Mouse (Mus musculus) intestine, embryonic 15.5 days (tissue): ENCODE data around the gene Rsrc1. TPM values are rescaled to one million over a fixed set of nuclear protein-coding genes. Genes with fewer than 3 reads are reported as not detected.

ENCODE experiments used
- ATAC-seq: fragments of 200-750 bp; cut with Nextera tagmentation; 2 replicates; pipeline ENCODE4 v1.8.0; 2017; ENCODE audit warnings: moderate TSS enrichment, moderate library complexity
- H3K27ac ChIP-seq: fragments of 300-500 bp; sonication (generic); 2 replicates; pipeline ENCODE4 v1.5.1; 2015; ENCODE audit warnings: mild to moderate bottlenecking, inconsistent platforms
- H3K27me3 ChIP-seq: fragments of 300-500 bp; sonication (generic); replicated peaks from 2 replicates; pipeline ENCODE4 v1.6.1; 2015; ENCODE audit warnings: inconsistent platforms
- H3K36me3 ChIP-seq: fragments of 300-500 bp; sonication (generic); 2 replicates; pipeline ENCODE4 v1.6.1; 2015; ENCODE audit warnings: inconsistent platforms
- H3K4me1 ChIP-seq: fragments of 300-500 bp; sonication (generic); replicated peaks from 2 replicates; pipeline ENCODE4 v1.6.1; 2015; ENCODE audit warnings: inconsistent platforms
- H3K4me2 ChIP-seq: fragments of 300-500 bp; sonication (generic); replicated peaks from 2 replicates; pipeline ENCODE4 v1.6.1; 2015; ENCODE audit warnings: mild to moderate bottlenecking, inconsistent platforms
- H3K4me3 ChIP-seq: fragments of 300-500 bp; sonication (generic); replicated peaks from 2 replicates; pipeline ENCODE4 v1.5.1; 2015; ENCODE audit warnings: inconsistent platforms
- H3K9ac ChIP-seq: fragments of 300-500 bp; sonication (generic); 2 replicates; pipeline ENCODE4 v1.6.1; 2015; ENCODE audit warnings: inconsistent platforms
- H3K9me3 ChIP-seq: fragments of 300-500 bp; sonication (generic); 2 replicates; pipeline ENCODE4 v1.6.1; 2016; ENCODE audit warnings: inconsistent platforms
- WGBS: fragments of 180-500 bp; shearing (Covaris S2); methylation state at CpG from one replicate; pipeline ENCODE4 v1.1.7; 2015; 5-methylcytosine and 5-hydroxymethylcytosine counted together
- polyA plus RNA-seq: library from polyadenylated mRNA; unstranded; fragments of >200 nt; fragmentation: Nextera tagmentation; extraction: Ambion mirVana; gene quantifications from 2 replicates; pipeline ENCODE4 v1.2.1, GENCODE M21; 2015

The Rsrc1 gene
- polyA plus RNA-seq, 1 experiment from 2014 or later = 23.6 TPM

DNA sequence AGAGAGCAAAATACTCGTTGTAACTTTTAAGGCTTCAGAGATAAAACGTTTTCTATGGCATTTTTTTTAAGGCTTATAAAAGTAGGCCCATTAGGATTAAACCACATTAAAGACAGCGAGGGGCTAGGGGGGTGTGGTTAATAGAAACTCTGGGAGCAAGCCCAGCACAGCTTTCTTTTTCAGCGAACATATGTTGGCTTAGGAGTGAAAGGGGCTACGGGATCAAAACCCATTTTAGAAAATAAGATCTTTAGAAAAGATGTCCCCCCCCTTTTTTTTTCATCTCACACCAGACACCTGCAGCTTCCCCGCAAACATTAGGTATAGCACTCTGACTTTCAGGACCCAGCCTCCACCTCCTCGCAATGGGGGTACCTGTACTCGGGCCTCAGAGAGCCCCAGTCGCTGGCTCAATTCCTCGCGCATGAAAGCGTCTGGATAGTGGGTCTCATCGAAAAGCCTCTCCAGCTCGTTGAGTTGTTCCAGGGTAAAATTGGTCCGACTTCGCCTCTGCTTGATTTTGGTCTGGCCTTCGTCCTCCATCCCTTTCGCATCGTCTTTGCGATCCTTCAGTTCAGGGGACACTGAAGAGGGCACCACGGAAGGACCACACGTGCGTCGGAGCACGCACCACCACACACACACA lies 3.3 kb upstream of the Rsrc1 start:
- Histone ChIP-seq H3K4me3 (no peak overlapping the region), H3K4me2 (no peak overlapping the region), H3K27ac (no peak overlapping the region), H3K9me3 (no peaks in the 10 kb centered on the region), H3K36me3 (no peaks in the 10 kb centered on the region), H3K4me1 (peaks cover 32% of the 10 kb centered on the region), H3K27me3 (peaks cover 76% of the 10 kb centered on the region), H3K9ac (no peak overlapping the region)
- no peak for ATAC-seq
- 2% methylated on average over 25 of the region's 25 CpGs for WGBS

DNA sequence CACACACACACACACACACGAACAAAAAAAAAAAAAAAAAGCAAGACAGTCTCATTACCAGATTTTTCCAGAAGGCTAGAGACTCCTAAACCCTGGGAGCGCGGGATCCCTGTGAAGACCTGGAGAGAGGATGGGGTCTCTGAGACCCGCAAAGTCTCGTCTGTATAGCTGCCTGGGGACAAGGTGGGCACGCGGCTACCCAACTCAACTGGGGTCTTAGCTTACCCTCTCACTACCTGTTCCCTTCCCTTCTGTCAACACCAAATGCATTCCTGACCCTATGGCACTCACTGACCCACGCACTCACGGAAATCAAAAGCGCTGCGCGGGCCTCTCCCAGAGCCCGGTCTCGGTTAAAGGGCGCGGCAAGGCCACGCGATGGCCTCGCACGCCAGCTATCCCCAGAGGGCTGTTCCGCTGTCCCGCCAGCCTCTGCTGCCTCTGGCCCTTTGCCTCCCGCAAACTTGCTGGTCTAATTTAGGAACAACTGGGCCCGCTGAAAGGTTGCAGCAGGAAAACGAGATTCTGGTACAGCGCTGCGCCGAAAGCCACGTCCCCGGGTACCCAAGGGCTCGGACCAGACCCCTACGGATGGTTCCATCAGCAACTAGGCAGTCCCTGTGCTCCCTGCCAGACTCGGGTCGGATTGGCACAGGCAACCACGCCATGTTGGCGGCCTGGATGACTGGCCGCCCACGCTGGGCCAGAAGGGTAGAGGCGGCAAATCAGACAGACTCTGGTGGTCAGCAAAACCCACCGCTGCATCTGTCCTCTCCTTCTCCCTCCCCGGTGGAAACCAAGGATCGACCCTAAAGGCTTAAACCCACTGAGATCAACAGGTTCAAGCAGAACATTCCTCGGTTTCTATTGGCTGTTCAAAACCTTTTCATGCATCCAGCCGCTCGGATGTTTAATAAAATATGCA lies 2.5 kb upstream of the Rsrc1 start:
- Histone ChIP-seq H3K27me3 (peaks cover 70% of the 10 kb centered on the region), H3K4me1 (peaks cover 25% of the 10 kb centered on the region), H3K4me2 (no peak overlapping the region), H3K9me3 (no peaks in the 10 kb centered on the region), H3K9ac (no peak overlapping the region), H3K36me3 (no peaks in the 10 kb centered on the region), H3K27ac (no peak overlapping the region), H3K4me3 (no peak overlapping the region)
- WGBS = 1% methylated on average over 45 of the region's 45 CpGs
- ATAC-seq = no peak

GRCm38 (mm10) chr3:66979491-66979890 lies 1.7 kb upstream of the Rsrc1 start:
- Histone ChIP-seq H3K9ac (no peak overlapping the region), H3K4me3 (no peak overlapping the region), H3K4me2 (no peak overlapping the region), H3K27me3 (peaks cover 66% of the 10 kb centered on the region), H3K27ac (no peak overlapping the region), H3K36me3 (no peaks in the 10 kb centered on the region), H3K4me1 (peaks cover 24% of the 10 kb centered on the region), H3K9me3 (no peaks in the 10 kb centered on the region)
- no peak for ATAC-seq
- WGBS = 4% methylated on average over 9 of the region's 9 CpGs

DNA sequence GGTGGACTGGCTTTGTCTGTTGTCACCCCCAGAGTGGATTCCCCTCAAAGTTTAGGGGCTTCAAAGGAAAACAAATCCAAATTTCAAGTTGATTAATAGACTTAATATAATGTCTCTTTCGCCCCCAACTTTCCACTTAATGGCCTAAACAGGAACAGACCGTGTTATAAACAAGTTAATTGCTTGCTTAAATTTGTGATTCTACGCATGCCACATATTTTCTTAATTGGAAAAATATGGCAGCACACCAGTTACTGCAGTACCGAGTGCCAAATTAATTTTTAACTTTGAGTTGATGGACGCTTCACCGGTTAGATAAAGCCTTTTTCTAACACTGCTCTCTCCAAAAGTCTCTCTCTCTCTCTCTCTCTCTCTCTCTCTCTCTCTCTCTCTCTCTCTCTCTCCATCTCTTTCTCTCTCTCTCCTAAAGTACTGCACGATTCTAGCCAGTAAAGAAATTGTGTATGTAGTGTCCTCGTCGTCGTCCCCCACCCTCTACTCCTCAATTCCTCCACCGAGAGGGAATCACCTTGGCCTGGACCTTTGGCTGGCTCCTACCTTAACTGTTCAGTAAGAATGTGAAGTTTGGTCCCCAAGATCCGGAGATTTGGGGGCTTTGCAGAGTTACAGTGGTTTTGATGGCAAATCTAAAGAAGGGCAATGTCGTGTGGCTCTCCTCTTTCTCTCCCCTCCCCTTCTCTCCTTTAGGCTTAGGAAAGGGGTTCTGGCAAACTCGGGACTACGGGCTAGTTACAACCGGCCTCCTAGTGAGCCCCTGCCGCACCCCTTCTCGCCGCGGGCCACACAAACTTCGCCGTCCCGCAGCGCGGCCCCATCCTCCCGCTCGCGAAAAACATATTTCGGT lies 847 bp upstream of the Rsrc1 start:
- ATAC-seq = no peak
- peak overlapping the region; percentile 92 for H3K4me2 ChIP-seq
- no peaks in the 10 kb centered on the region for H3K36me3 ChIP-seq
- H3K27me3 ChIP-seq = peaks cover 60% of the 10 kb centered on the region
- WGBS = 1% methylated on average over 29 of the region's 29 CpGs
- no peaks in the 10 kb centered on the region for H3K9me3 ChIP-seq
- H3K4me3 ChIP-seq = peak overlapping the region; percentile 47
- H3K27ac ChIP-seq = no peak overlapping the region
- no peak overlapping the region for H3K9ac ChIP-seq
- H3K4me1 ChIP-seq = peaks cover 24% of the 10 kb centered on the region

DNA sequence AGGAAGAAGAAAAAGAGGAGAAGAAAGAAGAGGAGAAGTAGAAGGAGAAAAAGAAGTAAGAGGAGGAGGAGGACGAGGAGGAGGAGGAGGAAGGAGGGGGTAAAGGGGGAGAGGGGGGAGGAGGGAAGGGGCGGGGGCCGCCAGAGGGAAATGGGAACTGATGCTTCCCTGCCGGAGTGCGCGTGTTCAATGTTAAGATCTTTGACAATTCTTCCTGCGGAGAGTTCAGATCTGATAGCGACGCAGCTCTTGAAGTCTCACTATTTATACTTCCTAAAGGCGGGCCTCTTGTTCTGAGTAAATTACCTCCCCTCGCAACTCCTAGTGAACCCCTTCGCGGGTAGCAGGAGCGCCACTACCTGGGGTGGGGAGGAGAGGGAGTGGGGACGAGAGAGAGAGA lies 516 bp downstream of the Rsrc1 start, which contains the start of gene Shox2:
Gene Shox2 (minus strand): TSS at position 66 of the 400 bp plus-strand sequence.
- H3K4me3 ChIP-seq = peak within 1 kb of the TSS; percentile 47
- H3K27ac ChIP-seq = no peak within 1 kb of the TSS
- peaks cover 55% of the 10 kb centered on the region for H3K27me3 ChIP-seq
- H3K36me3 ChIP-seq = no peaks in the 10 kb centered on the region
- no peaks in the 10 kb centered on the region for H3K9me3 ChIP-seq
- H3K4me2 ChIP-seq = peak within 1 kb of the TSS; percentile 92
- under 1% methylated on average over 15 of the region's 15 CpGs for WGBS
- H3K9ac ChIP-seq = peak within 1 kb of the TSS; percentile 13; the same call in 1 of the 2 replicates
- ATAC-seq = no peak
- peaks cover 24% of the 10 kb centered on the region for H3K4me1 ChIP-seq

GRCm38 (mm10) chr3:66982181-66982911 lies 1.2 kb downstream of the Rsrc1 start:
- no peak for ATAC-seq
- H3K36me3 ChIP-seq = no peaks in the 10 kb centered on the region
- H3K4me3 ChIP-seq = 0 out of 2 replicates have a peak overlapping the region, but pooled peaks have one; percentile 9
- H3K4me2 ChIP-seq = peak overlapping the region; percentile 35; the same call in 1 of the 2 replicates
- H3K9ac ChIP-seq = no peak overlapping the region
- peaks cover 49% of the 10 kb centered on the region for H3K27me3 ChIP-seq
- no peak overlapping the region for H3K27ac ChIP-seq
- under 1% methylated on average over 29 of the region's 29 CpGs for WGBS
- no peaks in the 10 kb centered on the region for H3K9me3 ChIP-seq
- peaks cover 24% of the 10 kb centered on the region for H3K4me1 ChIP-seq

- no peak for ATAC-seq
- peaks cover 38% of the 10 kb centered on the region for H3K27me3 ChIP-seq
- 19% methylated on average over 3 of the region's 3 CpGs for WGBS
- H3K36me3 ChIP-seq = no peaks in the 10 kb centered on the region
- no peak overlapping the region for H3K9ac ChIP-seq
- H3K4me3 ChIP-seq = no peak overlapping the region
- no peak overlapping the region for H3K4me2 ChIP-seq
- no peak overlapping the region for H3K27ac ChIP-seq
- H3K4me1 ChIP-seq = peaks cover 23% of the 10 kb centered on the region
- no peaks in the 10 kb centered on the region for H3K9me3 ChIP-seq
These were observed 2.3 kb downstream of the Rsrc1 start for GRCm38 (mm10) chr3:66983481-66983880.

DNA sequence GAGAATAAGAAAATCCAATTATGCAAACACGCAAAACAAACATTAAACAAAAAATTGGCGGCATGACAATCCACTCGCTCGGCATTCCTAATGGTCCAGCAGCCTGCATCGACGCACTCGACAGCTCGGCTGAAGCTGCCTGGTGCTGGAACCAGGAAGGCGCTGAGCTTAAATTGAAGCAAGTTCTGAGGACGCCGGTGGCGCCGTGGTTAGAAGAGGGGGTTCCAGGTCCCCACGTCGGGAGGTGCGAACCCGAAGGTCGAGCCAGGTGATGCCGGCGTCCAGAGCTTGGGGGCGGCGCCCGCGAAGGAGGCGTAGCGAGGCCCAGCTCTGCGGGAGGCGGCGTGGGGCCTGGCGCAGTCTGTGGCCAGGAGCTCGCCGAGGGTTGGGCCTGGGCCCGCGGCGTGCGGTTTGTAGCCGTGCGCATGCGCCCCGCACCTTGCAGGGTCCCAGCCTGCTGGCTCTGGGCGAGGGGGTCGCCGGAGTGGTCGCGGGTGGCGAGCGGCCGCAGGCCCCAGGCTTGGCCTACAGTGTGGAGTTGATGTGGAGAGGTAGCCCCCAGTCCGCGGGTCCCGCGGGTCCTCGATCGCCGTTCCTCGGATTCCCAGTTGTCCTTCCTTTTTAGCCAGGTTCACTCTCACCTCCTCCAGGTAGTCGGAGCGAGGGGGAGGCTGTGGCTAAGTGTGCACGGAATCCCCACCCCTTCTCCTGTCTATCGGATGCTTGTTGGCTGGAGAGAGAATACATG lies 4.5 kb downstream of the Rsrc1 start:
- peak; percentile 95 for ATAC-seq
- Histone ChIP-seq H3K9ac (peak overlapping the region; percentile 87), H3K27ac (peak overlapping the region; percentile 66), H3K4me2 (peak overlapping the region; percentile 62), H3K36me3 (no peaks in the 10 kb centered on the region), H3K27me3 (peaks cover 19% of the 10 kb centered on the region), H3K4me1 (peaks cover 15% of the 10 kb centered on the region), H3K4me3 (peak overlapping the region; percentile 85), H3K9me3 (no peaks in the 10 kb centered on the region)
- WGBS = under 1% methylated on average over 60 of the region's 60 CpGs

DNA sequence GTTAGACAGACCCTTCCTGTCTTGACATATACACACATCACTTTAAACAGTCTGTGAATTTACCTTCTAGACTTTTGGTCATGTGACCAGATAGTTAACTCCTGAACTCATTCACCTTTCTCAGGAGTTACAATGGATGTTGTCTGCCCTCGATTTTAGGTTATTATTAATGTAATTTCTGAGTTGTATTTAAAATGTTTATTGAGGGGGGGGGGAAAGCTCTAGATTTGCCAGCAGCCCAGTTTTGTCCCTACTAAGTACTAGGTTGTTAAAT lies 5.0 kb downstream of the Rsrc1 start:
- peak overlapping the region; percentile 62 for H3K4me2 ChIP-seq
- peaks cover 10% of the 10 kb centered on the region for H3K4me1 ChIP-seq
- no peaks in the 10 kb centered on the region for H3K36me3 ChIP-seq
- no peak overlapping the region for H3K27ac ChIP-seq
- no peak; the same call in 1 of the 2 replicates for ATAC-seq
- H3K9ac ChIP-seq = peak overlapping the region; percentile 87
- peak overlapping the region; percentile 85 for H3K4me3 ChIP-seq
- WGBS = 4% methylated on average over 1 of the region's 1 CpGs
- H3K9me3 ChIP-seq = no peaks in the 10 kb centered on the region
- H3K27me3 ChIP-seq = peaks cover 14% of the 10 kb centered on the region

DNA sequence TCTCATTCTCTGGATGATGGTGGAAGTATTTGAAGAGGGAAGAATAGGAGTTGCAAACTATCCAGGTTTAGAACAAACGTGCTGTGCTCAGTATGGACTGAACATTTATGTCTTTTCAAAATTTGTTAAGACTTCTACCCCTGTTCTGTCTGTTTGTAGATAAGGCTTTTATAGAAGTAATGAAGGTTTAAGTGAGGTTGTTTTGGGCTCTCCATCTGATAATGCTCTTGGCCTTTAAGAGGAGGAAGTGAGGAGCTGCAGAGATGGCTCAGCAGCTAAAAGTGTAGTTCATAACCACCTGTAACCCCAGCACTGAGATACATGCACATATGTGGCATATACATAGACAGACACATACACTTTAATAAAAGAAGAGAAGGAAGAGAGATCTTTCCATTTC lies 15.6 kb downstream of the Rsrc1 start:
- no peak overlapping the region for H3K9ac ChIP-seq
- 85% methylated on average over 1 of the region's 1 CpGs for WGBS
- ATAC-seq = no peak
- H3K4me1 ChIP-seq = no peaks in the 10 kb centered on the region
- no peaks in the 10 kb centered on the region for H3K27me3 ChIP-seq
- H3K4me2 ChIP-seq = no peak overlapping the region
- 0 out of 2 replicates have a peak, but pooled peaks cover 4% of the 10 kb centered on the region for H3K36me3 ChIP-seq
- H3K27ac ChIP-seq = no peak overlapping the region
- no peaks in the 10 kb centered on the region for H3K9me3 ChIP-seq
- no peak overlapping the region for H3K4me3 ChIP-seq

- Histone ChIP-seq H3K4me1 (no peaks in the 10 kb centered on the region), H3K4me3 (no peak overlapping the region), H3K9me3 (no peaks in the 10 kb centered on the region), H3K4me2 (no peak overlapping the region), H3K27me3 (no peaks in the 10 kb centered on the region), H3K9ac (no peak overlapping the region), H3K36me3 (no peaks in the 10 kb centered on the region), H3K27ac (no peak overlapping the region)
- ATAC-seq = no peak
- 90% methylated on average over 6 of the region's 6 CpGs for WGBS
These were observed 55.3 kb downstream of the Rsrc1 start for GRCm38 (mm10) chr3:67036387-67037062.
